Mouse (Mus musculus) liver, adult (tissue): Measurements from ENCODE around the gene Tsc22d4.

Experiments used
- GATA4 ChIP-seq: IDR thresholded peaks from 2 replicates; pipeline ENCODE4 v1.6.1; 2014; ENCODE audit warnings: mild to moderate bottlenecking, low read length; ENCODE audit not compliant: insufficient replicate concordance

The Tsc22d4 gene

DNA sequence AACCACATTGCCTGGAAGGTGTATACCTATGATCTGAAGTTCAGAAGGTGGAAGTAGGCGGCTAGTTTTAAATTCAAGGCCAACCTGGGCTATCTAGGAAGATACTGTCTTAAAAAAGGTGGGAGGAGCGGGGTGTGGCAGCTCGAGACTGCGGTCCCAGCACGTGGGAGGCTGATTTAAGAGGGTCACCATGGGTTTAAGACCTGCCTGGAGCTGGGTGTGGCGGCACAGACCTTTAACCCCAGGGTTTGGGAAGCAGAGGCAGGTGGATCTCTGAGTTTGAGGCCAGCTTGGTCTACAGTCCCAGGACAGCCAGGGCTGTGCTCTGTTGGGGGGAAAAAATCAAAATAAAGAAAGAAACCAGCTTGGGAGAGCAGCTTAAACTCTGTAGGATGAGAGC lies 6.5 kb downstream of the Tsc22d4 start:
- TF ChIP-seq GATA4, result no peak

GRCm38 (mm10) chr5:137753111-137753832 lies 7.7 kb downstream of the Tsc22d4 start:
- TF ChIP-seq GATA4, result no peak

DNA sequence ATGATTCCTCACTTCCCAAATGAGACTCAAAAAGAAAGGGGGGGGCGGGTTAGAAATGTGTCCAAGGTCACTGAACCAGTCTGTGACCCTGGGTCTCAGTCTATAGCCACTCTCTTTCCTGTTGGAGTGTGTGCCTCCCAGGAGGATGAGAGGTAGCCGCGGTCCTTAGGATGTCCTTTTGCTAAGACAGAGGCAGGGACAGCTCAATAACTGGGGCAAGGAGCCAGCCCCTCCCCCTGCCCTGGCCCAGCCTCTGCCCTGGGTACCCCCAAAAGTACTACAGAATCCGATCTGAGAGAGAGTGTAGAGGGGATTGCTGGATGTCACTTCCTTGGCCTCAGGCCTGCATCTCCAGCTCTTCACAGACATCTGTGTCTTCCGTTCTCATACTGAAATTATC lies 9.9 kb downstream of the Tsc22d4 start:
- no peak for TF ChIP-seq GATA4

GRCm38 (mm10) chr5:137756106-137756505 lies 10.6 kb downstream of the Tsc22d4 start:
- TF ChIP-seq GATA4, result no peak

- TF ChIP-seq GATA4, result no peak
Measured at GRCm38 (mm10) chr5:137756882-137757661, 11.5 kb downstream of the Tsc22d4 start.

- no peak for TF ChIP-seq GATA4
Measured at GRCm38 (mm10) chr5:137757887-137758286, 12.4 kb downstream of the Tsc22d4 start.

GRCm38 (mm10) chr5:137758921-137759534 lies 13.5 kb downstream of the Tsc22d4 start:
- TF ChIP-seq GATA4, result no peak

GRCm38 (mm10) chr5:137759971-137760412 lies 14.5 kb downstream of the Tsc22d4 start:
- no peak for TF ChIP-seq GATA4

GRCm38 (mm10) chr5:137764609-137765340 lies 19.2 kb downstream of the Tsc22d4 start:
- TF ChIP-seq GATA4, result no peak

- no peak for TF ChIP-seq GATA4
Measured at GRCm38 (mm10) chr5:137766270-137766669, 20.7 kb downstream of the Tsc22d4 start.

DNA sequence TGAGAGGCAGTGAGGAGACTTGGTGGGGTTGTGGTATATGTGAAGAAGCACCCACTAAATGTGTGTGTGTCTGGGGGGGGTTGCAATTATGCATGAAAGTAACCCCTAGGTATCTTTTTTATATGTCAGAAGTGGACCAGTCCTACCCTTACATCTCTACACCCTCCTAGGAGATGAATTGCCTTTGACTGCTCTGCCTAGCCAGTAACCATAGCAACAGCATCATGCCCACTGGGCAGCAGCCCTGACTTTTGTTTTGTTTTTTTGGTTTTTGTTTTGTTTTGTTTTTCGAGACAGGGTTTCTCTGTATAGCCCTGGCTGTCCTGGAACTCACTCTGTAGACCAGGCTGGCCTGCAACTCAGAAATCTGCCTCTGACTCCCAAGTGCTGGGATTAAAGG lies 22.9 kb downstream of the Tsc22d4 start:
- no peak for TF ChIP-seq GATA4

DNA sequence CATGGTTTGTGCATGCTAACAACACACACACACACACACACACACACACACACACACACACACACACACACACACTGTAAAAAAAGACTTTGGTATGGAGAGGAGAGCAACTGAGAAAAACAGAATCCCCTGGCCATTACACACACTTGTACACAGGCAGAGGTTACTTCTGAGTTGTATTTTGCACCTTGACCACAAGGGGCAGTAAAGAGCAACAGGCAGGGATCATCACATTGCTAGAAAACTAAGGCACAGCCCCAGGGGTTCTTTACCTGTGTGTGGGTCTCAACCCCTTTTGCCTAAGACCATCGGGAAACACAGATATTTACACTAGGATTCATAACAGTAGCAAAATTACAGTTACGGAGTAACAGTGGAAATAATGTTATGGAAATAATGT lies 25.2 kb downstream of the Tsc22d4 start:
- no peak for TF ChIP-seq GATA4

DNA sequence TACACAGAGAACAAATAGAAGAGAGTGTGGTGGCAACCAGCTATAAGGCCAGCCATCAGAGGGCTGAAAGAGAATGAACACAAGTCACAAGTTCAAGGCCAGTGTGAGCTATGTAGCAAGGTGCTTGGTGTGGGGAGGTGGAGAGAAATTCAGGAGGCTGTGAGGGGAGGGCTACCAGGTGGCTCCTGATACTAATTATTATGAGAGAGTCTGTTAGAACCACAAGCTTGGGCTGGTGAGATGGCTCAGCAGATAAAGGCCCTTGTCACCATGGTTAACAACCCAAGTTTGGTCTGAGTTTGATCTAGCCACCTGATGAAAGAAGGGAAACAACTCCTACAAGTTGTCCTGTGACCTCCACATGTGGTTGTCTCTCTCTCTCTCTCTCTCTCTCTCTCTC lies 27.2 kb downstream of the Tsc22d4 start:
- no peak for TF ChIP-seq GATA4

GRCm38 (mm10) chr5:137775587-137776290 lies 30.2 kb downstream of the Tsc22d4 start:
- no peak for TF ChIP-seq GATA4
